Mouse (Mus musculus) liver, embryonic 12.5 days (tissue): ENCODE measurements at regions not wholly inside any gene's neighbourhood (a gene's known extent, or its start where the extent isn't known, plus 50 kb on each side); places are given as distances from the start of the nearest gene placed in this dataset.

Experiments
- ATAC-seq: fragments of 200-750 bp; cut with Nextera tagmentation; 2 replicates; pipeline ENCODE4 v1.8.0; 2017; ENCODE audit warnings: moderate number of reproducible peaks, mild to moderate bottlenecking, moderate library complexity
- H3K27ac ChIP-seq: fragments of 300-500 bp; sonication (generic); 2 replicates; pipeline ENCODE4 v1.5.1; 2016; ENCODE audit warnings: mild to moderate bottlenecking
- H3K27me3 ChIP-seq: fragments of 300-500 bp; sonication (generic); replicated peaks from 2 replicates; pipeline ENCODE4 v1.6.1; 2016; ENCODE audit warnings: mild to moderate bottlenecking, moderate library complexity
- H3K36me3 ChIP-seq: fragments of 300-500 bp; sonication (generic); 2 replicates; pipeline ENCODE4 v1.6.1; 2016; ENCODE audit warnings: mild to moderate bottlenecking, moderate library complexity
- H3K4me1 ChIP-seq: fragments of 300-500 bp; sonication (generic); 2 replicates; pipeline ENCODE4 v1.6.1; 2016
- H3K4me2 ChIP-seq: fragments of 300-500 bp; sonication (generic); 2 replicates; pipeline ENCODE4 v1.6.1; 2016; ENCODE audit warnings: mild to moderate bottlenecking, moderate library complexity
- H3K4me3 ChIP-seq: fragments of 300-500 bp; sonication (generic); 2 replicates; pipeline ENCODE4 v1.5.1; 2016; ENCODE audit warnings: mild to moderate bottlenecking, moderate library complexity
- H3K9ac ChIP-seq: fragments of 300-500 bp; sonication (generic); 2 replicates; pipeline ENCODE4 v1.6.1; 2016; ENCODE audit warnings: mild to moderate bottlenecking, moderate library complexity
- H3K9me3 ChIP-seq: fragments of 300-500 bp; sonication (generic); replicated peaks from 2 replicates; pipeline ENCODE4 v1.6.1; 2016; ENCODE audit warnings: mild to moderate bottlenecking, moderate library complexity
- WGBS: fragments of 180-500 bp; shearing (Covaris S2); methylation state at CpG from one replicate; pipeline ENCODE4 v1.1.7; 2016; ENCODE audit not compliant: insufficient replicate concordance; 5-methylcytosine and 5-hydroxymethylcytosine counted together

DNA sequence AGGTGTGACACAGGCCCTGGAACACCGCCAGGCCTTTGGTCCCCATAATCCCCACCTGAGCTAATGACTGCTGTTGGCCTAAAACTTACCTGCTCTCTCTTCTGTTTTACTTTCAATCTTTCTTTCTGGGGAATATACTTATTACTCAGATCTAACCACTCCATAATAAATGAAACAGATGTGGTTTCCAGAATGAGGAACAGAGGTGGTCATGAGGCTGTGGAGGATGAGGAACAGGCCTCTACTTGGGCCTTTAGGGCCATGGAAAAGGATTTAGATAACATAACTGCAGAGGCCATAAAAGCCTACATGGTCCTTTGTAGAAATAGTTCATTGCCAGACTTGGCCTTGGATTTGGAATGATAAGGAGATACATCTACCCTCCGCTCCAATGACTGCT lies 74.1 kb downstream of the B3gnt5 start:
- H3K4me3 ChIP-seq, result no peak overlapping the region
- 73% methylated on average over 2 of the region's 2 CpGs for WGBS
- no peaks in the 10 kb centered on the region for H3K27me3 ChIP-seq
- no peaks in the 10 kb centered on the region for H3K4me1 ChIP-seq
- ATAC-seq, result no peak
- no peak overlapping the region for H3K27ac ChIP-seq
- H3K36me3 ChIP-seq, result no peaks in the 10 kb centered on the region
- H3K4me2 ChIP-seq, result no peak overlapping the region
- H3K9me3 ChIP-seq, result no peaks in the 10 kb centered on the region
- H3K9ac ChIP-seq, result no peak overlapping the region

- Histone ChIP-seq H3K9me3 (no peaks in the 10 kb centered on the region), H3K4me1 (no peaks in the 10 kb centered on the region), H3K27me3 (no peaks in the 10 kb centered on the region), H3K27ac (no peak overlapping the region), H3K4me2 (no peak overlapping the region), H3K4me3 (no peak overlapping the region), H3K36me3 (no peaks in the 10 kb centered on the region), H3K9ac (no peak overlapping the region)
- WGBS, result 41% methylated on average over 2 of the region's 2 CpGs
- ATAC-seq, result no peak
These were observed 74.7 kb downstream of the B3gnt5 start for GRCm38 (mm10) chr16:19834750-19835149.

DNA sequence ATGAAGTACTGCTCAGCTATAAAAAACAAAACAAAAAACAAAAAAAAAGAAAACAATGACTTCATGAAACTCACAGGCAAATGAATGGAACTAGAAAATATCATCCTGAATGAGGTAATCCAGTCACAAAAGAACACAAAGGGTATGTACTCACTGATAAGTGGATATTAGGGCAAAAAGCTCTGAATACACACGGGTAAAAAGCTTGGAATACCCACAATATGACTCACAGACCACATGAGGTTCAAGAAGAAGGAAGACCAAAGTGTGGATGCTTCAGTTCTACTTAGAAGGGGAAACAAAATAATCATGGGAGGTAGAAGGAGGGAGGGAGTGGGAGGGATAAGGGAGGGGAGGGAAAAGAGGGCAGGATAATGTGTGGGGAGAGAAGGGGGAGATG lies 79.8 kb downstream of the B3gnt5 start:
- Histone ChIP-seq H3K9ac (no peak overlapping the region), H3K27ac (no peak overlapping the region), H3K4me1 (no peaks in the 10 kb centered on the region), H3K9me3 (no peaks in the 10 kb centered on the region), H3K4me3 (no peak overlapping the region), H3K27me3 (no peaks in the 10 kb centered on the region), H3K36me3 (no peaks in the 10 kb centered on the region), H3K4me2 (no peak overlapping the region)
- no peak for ATAC-seq
- 6% methylated on average over 1 of the region's 1 CpGs for WGBS

DNA sequence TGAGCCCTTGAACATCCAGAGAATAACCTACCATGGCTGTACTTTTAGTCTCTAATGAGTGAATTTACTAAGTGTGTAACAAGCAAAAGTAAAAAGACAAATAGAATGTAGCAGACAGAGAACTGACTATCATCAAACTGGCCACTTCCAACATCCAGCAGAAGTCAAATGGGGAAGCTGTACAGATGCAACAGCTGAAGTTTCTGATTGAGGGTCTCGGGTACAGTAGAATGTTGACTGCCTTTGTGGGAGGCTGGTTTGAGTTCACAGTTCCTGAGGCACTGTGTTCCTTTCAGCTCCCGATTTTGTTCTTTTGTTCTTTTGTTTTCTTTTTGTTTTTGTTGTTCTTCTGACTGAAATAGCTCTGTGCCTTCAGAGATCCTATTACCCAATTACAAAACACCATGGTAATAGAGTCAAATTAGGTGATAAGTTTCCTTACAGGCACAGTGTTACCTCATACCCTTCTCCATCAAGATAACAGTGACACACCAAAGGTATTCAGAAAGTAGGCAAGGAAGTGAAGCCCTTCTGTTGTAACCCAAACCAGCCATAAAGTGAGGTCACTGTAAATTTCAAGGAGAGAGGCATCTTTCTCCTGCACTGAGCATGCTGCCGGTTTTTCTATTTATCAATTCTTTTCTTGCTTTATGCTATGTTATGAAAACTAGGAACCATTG lies 82.5 kb downstream of the B3gnt5 start:
- H3K27ac ChIP-seq, result no peak overlapping the region
- H3K4me2 ChIP-seq, result no peak overlapping the region
- H3K4me1 ChIP-seq, result no peaks in the 10 kb centered on the region
- H3K4me3 ChIP-seq, result no peak overlapping the region
- ATAC-seq, result no peak
- H3K27me3 ChIP-seq, result no peaks in the 10 kb centered on the region
- no peaks in the 10 kb centered on the region for H3K9me3 ChIP-seq
- 39% methylated on average over 3 of the region's 3 CpGs for WGBS
- no peaks in the 10 kb centered on the region for H3K36me3 ChIP-seq
- no peak overlapping the region for H3K9ac ChIP-seq

DNA sequence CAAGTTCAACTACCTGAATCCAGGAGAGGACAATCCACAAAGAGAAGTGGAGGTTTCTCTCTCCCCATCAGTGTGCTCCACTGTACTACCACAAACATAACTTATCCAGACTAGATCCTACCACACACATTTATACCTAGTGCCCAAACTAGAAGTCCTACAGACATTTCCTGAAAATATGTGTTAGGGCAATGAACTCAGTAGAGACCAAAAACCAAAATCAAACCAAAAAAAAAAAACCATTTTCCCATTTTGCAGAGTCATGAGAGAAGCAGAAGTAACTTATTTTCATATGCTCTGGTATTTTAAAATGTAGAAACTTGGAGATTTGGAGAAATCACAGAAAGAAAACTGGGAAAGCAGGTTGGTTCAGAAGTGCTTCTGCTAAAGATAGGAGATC lies 83.7 kb downstream of the B3gnt5 start:
- no peak overlapping the region for H3K9ac ChIP-seq
- ATAC-seq, result no peak
- H3K4me1 ChIP-seq, result no peaks in the 10 kb centered on the region
- no peak overlapping the region for H3K27ac ChIP-seq
- no peaks in the 10 kb centered on the region for H3K36me3 ChIP-seq
- no peaks in the 10 kb centered on the region for H3K9me3 ChIP-seq
- no peak overlapping the region for H3K4me2 ChIP-seq
- no peak overlapping the region for H3K4me3 ChIP-seq
- H3K27me3 ChIP-seq, result no peaks in the 10 kb centered on the region

GRCm38 (mm10) chr16:19848395-19848794 lies 88.4 kb downstream of the B3gnt5 start:
- no peak overlapping the region for H3K9ac ChIP-seq
- no peaks in the 10 kb centered on the region for H3K4me1 ChIP-seq
- no peaks in the 10 kb centered on the region; the same call in 1 of the 2 replicates for H3K9me3 ChIP-seq
- H3K27me3 ChIP-seq, result no peaks in the 10 kb centered on the region
- no peak overlapping the region for H3K4me3 ChIP-seq
- 23% methylated on average over 1 of the region's 1 CpGs for WGBS
- no peak for ATAC-seq
- no peaks in the 10 kb centered on the region for H3K36me3 ChIP-seq
- H3K27ac ChIP-seq, result no peak overlapping the region
- no peak overlapping the region for H3K4me2 ChIP-seq

DNA sequence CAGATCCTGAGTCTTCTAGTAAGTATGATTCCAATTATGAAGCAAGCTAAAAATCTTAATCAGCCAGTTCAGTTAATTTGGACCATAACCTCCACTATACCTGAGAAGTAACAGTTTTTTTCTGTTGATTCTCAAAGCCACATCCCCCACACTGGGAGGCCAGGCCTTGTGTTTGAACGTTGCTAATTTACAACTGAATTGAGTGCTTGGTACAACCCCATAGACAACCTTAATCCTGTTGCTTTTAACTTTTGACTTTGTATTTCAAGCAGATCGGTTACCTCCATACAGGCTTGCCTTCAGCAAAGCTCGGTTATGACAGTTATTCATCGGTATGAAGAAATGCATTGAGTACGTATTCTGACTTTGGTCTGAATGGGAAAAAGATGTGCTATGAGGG lies 105.3 kb downstream of the B3gnt5 start:
- no peak overlapping the region for H3K9ac ChIP-seq
- no peak for ATAC-seq
- H3K27me3 ChIP-seq, result no peaks in the 10 kb centered on the region
- 72% methylated on average over 5 of the region's 5 CpGs for WGBS
- H3K4me2 ChIP-seq, result no peak overlapping the region
- H3K4me3 ChIP-seq, result no peak overlapping the region
- no peak overlapping the region for H3K27ac ChIP-seq
- no peaks in the 10 kb centered on the region for H3K9me3 ChIP-seq
- no peaks in the 10 kb centered on the region for H3K4me1 ChIP-seq
- no peaks in the 10 kb centered on the region for H3K36me3 ChIP-seq

DNA sequence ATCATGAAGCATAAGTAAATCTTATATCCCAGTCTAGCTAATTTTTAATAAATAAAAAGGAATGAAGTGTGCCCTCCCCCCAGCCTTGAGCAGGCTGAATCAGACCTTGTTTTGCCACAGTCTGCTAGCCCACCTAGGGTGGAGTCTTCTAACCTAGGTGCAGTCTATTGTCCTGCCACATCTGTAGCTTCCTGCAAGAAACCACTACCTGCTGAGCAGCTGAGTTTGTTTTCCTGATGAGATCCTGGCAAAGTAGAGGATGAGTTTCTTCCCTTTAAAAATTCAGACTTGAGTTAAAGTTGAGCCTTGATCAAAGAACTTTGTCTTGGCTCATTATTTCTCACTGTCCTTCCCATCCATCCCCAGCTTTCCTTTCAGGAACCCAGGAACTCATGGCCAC lies 105.9 kb downstream of the B3gnt5 start:
- Histone ChIP-seq H3K27me3 (no peaks in the 10 kb centered on the region), H3K4me1 (no peaks in the 10 kb centered on the region), H3K4me2 (no peak overlapping the region), H3K9ac (no peak overlapping the region), H3K4me3 (no peak overlapping the region), H3K27ac (no peak overlapping the region), H3K36me3 (no peaks in the 10 kb centered on the region), H3K9me3 (no peaks in the 10 kb centered on the region)
- no peak for ATAC-seq

DNA sequence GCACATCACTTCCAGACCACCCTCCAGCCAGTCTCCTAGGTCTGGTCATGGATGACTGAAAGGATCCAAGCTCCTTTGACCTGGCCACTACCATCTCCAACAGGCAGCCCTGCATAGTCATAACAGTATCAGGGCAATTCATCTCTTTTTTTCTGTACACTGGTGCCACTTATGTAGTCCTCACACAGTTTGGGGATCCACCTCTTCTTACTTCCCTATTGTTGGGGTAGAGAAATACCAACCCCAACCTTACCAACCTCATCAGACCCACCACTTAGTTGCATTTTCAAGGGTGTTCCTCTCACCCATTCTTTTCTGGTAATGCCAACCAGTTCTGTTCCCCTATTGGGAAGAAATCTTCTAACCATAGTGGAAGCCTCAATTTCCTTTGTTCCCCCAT lies 109.4 kb downstream of the B3gnt5 start:
- Histone ChIP-seq H3K4me1 (no peaks in the 10 kb centered on the region), H3K4me2 (no peak overlapping the region), H3K9me3 (no peaks in the 10 kb centered on the region), H3K4me3 (no peak overlapping the region), H3K9ac (no peak overlapping the region), H3K36me3 (no peaks in the 10 kb centered on the region), H3K27me3 (no peaks in the 10 kb centered on the region), H3K27ac (no peak overlapping the region)
- no peak for ATAC-seq

- Histone ChIP-seq H3K4me3 (no peak overlapping the region), H3K36me3 (no peaks in the 10 kb centered on the region), H3K4me2 (no peak overlapping the region), H3K4me1 (no peaks in the 10 kb centered on the region), H3K9me3 (no peaks in the 10 kb centered on the region), H3K9ac (no peak overlapping the region), H3K27me3 (no peaks in the 10 kb centered on the region), H3K27ac (no peak overlapping the region)
- WGBS, result 70% methylated on average over 10 of the region's 10 CpGs
- ATAC-seq, result no peak
These were observed 105.8 kb downstream of the Klhl6 start for GRCm38 (mm10) chr16:19876861-19877554.

- H3K9me3 ChIP-seq, result no peaks in the 10 kb centered on the region
- no peak overlapping the region for H3K9ac ChIP-seq
- H3K4me3 ChIP-seq, result no peak overlapping the region
- H3K36me3 ChIP-seq, result no peaks in the 10 kb centered on the region
- WGBS, result 77% methylated on average over 3 of the region's 3 CpGs
- H3K4me1 ChIP-seq, result no peaks in the 10 kb centered on the region; the same call in 1 of the 2 replicates
- H3K27me3 ChIP-seq, result no peaks in the 10 kb centered on the region
- no peak overlapping the region for H3K4me2 ChIP-seq
- no peak overlapping the region for H3K27ac ChIP-seq
- no peak for ATAC-seq
These were observed 99.9 kb downstream of the Klhl6 start for GRCm38 (mm10) chr16:19882961-19883360.

DNA sequence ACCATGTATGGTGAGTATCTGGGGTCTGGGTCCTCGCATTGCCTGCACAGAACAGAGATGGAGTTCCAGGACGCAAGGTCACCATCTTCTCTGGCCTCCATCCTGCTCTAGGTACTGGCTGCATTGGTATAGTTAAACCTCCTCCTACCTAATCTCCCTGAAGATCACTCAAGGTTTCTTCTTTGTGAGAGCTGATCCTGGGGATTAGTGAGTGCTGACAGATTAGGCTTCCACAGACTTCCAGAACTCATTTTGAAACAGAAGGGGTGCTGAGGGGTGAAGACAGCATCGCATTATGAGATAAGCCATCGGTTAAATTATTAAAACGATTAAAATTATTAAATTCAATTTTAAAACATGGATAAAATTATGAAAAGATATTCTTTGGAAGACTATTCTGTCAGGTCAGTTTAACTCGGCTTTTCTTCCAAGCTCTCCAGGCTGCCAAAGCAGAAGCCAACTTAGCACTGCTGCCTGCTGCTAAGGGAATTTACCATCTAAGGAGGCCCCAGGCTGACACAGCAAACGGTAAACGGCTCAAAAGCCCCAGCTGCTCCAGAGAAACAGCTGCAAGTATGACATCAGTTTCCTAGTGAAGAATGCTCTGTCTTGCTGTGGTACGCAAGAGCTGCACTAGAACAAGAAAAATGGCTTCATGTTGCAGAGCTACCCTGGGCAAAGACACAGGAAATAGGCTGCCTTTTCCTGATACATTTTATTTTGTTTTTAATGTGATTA lies 98.9 kb downstream of the Klhl6 start:
- H3K4me2 ChIP-seq, result no peak overlapping the region
- no peak overlapping the region for H3K9ac ChIP-seq
- no peaks in the 10 kb centered on the region; the same call in 1 of the 2 replicates for H3K4me1 ChIP-seq
- H3K27ac ChIP-seq, result peak overlapping the region; percentile 51; the same call in 1 of the 2 replicates
- H3K4me3 ChIP-seq, result no peak overlapping the region
- ATAC-seq, result peak; percentile 61; the same call in 1 of the 2 replicates
- no peaks in the 10 kb centered on the region for H3K9me3 ChIP-seq
- H3K36me3 ChIP-seq, result no peaks in the 10 kb centered on the region
- H3K27me3 ChIP-seq, result no peaks in the 10 kb centered on the region
- WGBS, result 47% methylated on average over 9 of the region's 9 CpGs
